Mouse (Mus musculus) telencephalon, adult 2 months (tissue): ENCODE measurements at regions not wholly inside any gene's neighbourhood (a gene's known extent, or its start where the extent isn't known, plus 50 kb on each side); places are given as distances from the start of the nearest gene placed in this dataset.

Experiments
- DNase-seq: peaks from one replicate; pipeline ENCODE4 v3.0.0-alpha.2; 2011; ENCODE audit warnings: low read depth, low spot score

GRCm38 (mm10) chr2:99180043-99180442 lies 512.9 kb upstream of the Gm10800 start:
- no peak for DNase-seq

DNA sequence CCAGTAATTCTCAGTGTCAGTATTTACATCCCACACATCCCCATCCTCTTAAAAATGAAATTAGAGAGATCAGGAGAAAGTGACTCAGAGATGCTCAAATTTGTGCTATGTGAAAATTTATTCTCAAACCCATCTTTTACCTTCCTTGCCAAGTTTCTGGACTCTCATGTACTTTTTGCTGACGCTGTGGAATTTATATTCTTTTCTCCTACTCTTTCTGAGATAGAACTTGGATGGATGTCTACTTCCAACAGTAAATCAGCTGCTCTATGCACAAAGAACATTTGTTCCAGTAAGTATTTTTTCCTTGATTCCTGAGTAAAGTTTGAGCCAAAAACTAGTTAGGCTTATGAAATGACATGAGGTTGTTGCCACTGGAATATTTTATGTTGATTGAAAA lies 503.4 kb upstream of the Gm10800 start:
- peak; percentile 54 for DNase-seq
